In the genomic region with DNA sequence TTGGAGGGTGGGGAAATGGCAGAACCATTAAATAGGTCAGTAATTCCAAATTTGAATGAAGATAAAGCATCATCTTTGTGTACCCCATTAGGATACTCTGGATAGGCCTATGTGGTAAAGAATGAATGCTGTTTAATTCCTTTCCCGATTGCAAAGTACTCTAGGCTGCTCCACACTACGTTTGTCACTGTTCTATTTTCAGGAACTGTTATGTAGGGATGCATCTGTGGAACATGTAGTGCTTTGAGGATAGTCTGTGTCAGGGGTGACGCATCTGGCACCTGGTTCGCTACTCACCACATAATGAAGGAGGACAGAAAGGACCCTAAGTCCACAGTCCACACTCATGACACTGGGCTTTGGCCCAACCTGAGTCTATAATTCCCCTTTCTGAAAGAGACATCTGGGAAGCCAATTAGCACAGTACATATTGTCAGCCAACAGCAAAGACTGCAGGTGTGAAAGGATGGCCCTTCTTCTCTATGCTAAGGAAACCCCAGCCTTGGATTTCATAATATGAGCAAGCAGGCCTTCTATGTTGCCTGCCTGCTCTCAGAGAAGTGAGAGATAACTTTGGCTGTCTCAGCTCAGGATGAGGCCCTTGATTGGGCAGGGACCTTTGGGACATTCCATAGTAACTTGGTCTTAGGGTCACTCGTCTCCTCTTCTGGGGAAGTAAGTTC, we compare ENCODE assay signal across 26 mouse cellular contexts.
DNase-seq lines count a peak whose midpoint lies in the region; ATAC-seq and TF ChIP-seq lines count a peak whose summit lies in the region.
"Had no signal": no experiment of that assay in that cellular context is flagged by ENCODE, and none has a peak within 500 bp of the region (broad histone marks: within the 10 kb centered on the region; RNA-seq: fewer than 3 reads in every experiment).

No protein-coding gene starts in this region.

- 0 out of 2 replicates have a peak overlapping the region, but pooled peaks have one; percentile 11 for H3K27ac ChIP-seq in forebrain, embryonic 10.5 days
- no peak overlapping the region for H3K27ac ChIP-seq in forebrain, embryonic 16.5 days (ENCODE audit: low read length)
- no peak overlapping the region for H3K27ac ChIP-seq in limb, embryonic 14.5 days (replicated peaks; ENCODE audit: low read depth, low read length)
- no peak overlapping the region for H3K27ac ChIP-seq in limb, embryonic 10.5 days
- H3K27ac ChIP-seq: embryonic facial prominence, embryonic 13.5 days; embryonic facial prominence, embryonic 15.5 days; forebrain, embryonic 13.5 days; forebrain, embryonic 15.5 days had no signal

- no peak for DNase-seq in forebrain, embryonic 10.5 days (ENCODE audit: extremely low spot score, low spot score)
- peak; percentile 84 for DNase-seq in heart, adult 11 months
- DNase-seq in heart, postnatal 36 days: no peak
- no peak for DNase-seq in limb, embryonic 14.5 days (ENCODE audit: low spot score)
- no peak for DNase-seq in limb, embryonic 10.5 days (ENCODE audit: low spot score)
- DNase-seq in gastrocnemius, adult 8-10 months (ENCODE audit: low spot score in 2 of 2): no peak
- DNase-seq: adrenal gland, adult 2 months; adrenal gland, postnatal 10 days; adrenal gland, postnatal 25 days; B cell, adult 2 months; cerebellum, adult 11 months; cerebellum, adult 18-20 months; cerebellum, adult 8-10 months; cerebellum, adult 9-11 months; cerebellum, postnatal 14 days; cerebellum, postnatal 36 days; embryo, embryonic 11 days had no signal

- no peak overlapping the region for H3K4me3 ChIP-seq in forebrain, embryonic 10.5 days
- H3K4me3 ChIP-seq in forebrain, embryonic 16.5 days (replicated peaks; ENCODE audit: low read length): no peak overlapping the region
- H3K4me3 ChIP-seq in limb, embryonic 14.5 days (replicated peaks; ENCODE audit: low read length): no peak overlapping the region
- no peak overlapping the region for H3K4me3 ChIP-seq in limb, embryonic 10.5 days
- H3K4me3 ChIP-seq: embryonic facial prominence, embryonic 13.5 days; embryonic facial prominence, embryonic 15.5 days; erythroblast, embryonic 14.5 days; forebrain, embryonic 13.5 days; forebrain, embryonic 15.5 days had no signal

- H3K9me3 ChIP-seq in forebrain, embryonic 10.5 days: no peaks in the 10 kb centered on the region
- no peaks in the 10 kb centered on the region for H3K9me3 ChIP-seq in forebrain, embryonic 16.5 days (ENCODE audit: control insufficient read depth, low read length)
- H3K9me3 ChIP-seq in limb, embryonic 14.5 days (ENCODE audit: control insufficient read depth, low read length): no peaks in the 10 kb centered on the region
- no peaks in the 10 kb centered on the region for H3K9me3 ChIP-seq in limb, embryonic 10.5 days (replicated peaks)
- H3K9me3 ChIP-seq: embryonic facial prominence, embryonic 13.5 days; embryonic facial prominence, embryonic 15.5 days; forebrain, embryonic 13.5 days; forebrain, embryonic 15.5 days; G1E had no signal

- H3K4me1 ChIP-seq in forebrain, embryonic 10.5 days: peaks cover 14% of the 10 kb centered on the region
- H3K4me1 ChIP-seq in forebrain, embryonic 16.5 days (replicated peaks; ENCODE audit: control insufficient read depth, insufficient read depth, low read length): no peaks in the 10 kb centered on the region
- H3K4me1 ChIP-seq in limb, embryonic 14.5 days (ENCODE audit: control insufficient read depth, insufficient read depth, low read length): no peaks in the 10 kb centered on the region
- H3K4me1 ChIP-seq in limb, embryonic 10.5 days: no peaks in the 10 kb centered on the region
- H3K4me1 ChIP-seq: embryonic facial prominence, embryonic 13.5 days; embryonic facial prominence, embryonic 15.5 days; forebrain, embryonic 13.5 days; forebrain, embryonic 15.5 days had no signal

- H3K36me3 ChIP-seq in forebrain, embryonic 10.5 days (replicated peaks): no peaks in the 10 kb centered on the region
- H3K36me3 ChIP-seq in forebrain, embryonic 16.5 days (ENCODE audit: control insufficient read depth, insufficient read depth): no peaks in the 10 kb centered on the region
- H3K36me3 ChIP-seq in limb, embryonic 14.5 days (ENCODE audit: control insufficient read depth, insufficient read depth, low read length): no peaks in the 10 kb centered on the region
- H3K36me3 ChIP-seq in limb, embryonic 10.5 days: no peaks in the 10 kb centered on the region
- H3K36me3 ChIP-seq: embryonic facial prominence, embryonic 13.5 days; embryonic facial prominence, embryonic 15.5 days; forebrain, embryonic 15.5 days; G1E had no signal

- TF ChIP-seq POLR2A in limb, embryonic 14.5 days (IDR thresholded peaks at IDR 0.05; ENCODE audit: borderline replicate concordance, extremely low read depth, insufficient read depth, insufficient read length): no peak

- ATAC-seq in forebrain, embryonic 16.5 days: no peak
- peak; percentile 23; the same call in 1 of the 2 replicates for ATAC-seq in limb, embryonic 14.5 days (ENCODE audit: low FRiP score, low read depth)
- ATAC-seq: CD4-positive, CD25-positive, alpha-beta regulatory T cell, adult 4 months; forebrain, embryonic 13.5 days; forebrain, embryonic 15.5 days had no signal

- WGBS in forebrain, embryonic 10.5 days: 87% methylated on average over 5 of the region's 5 CpGs
- 90% methylated on average over 5 of the region's 5 CpGs for WGBS in forebrain, embryonic 16.5 days
- 87% methylated on average over 5 of the region's 5 CpGs for WGBS in limb, embryonic 14.5 days
- WGBS in limb, embryonic 10.5 days: 91% methylated on average over 5 of the region's 5 CpGs

- H3K4me2 ChIP-seq in forebrain, embryonic 16.5 days (ENCODE audit: low read length): no peak overlapping the region
- no peak overlapping the region for H3K4me2 ChIP-seq in limb, embryonic 14.5 days (replicated peaks; ENCODE audit: low read depth, low read length, severe bottlenecking)
- H3K4me2 ChIP-seq: embryonic facial prominence, embryonic 13.5 days; embryonic facial prominence, embryonic 15.5 days; forebrain, embryonic 13.5 days; forebrain, embryonic 15.5 days had no signal

- no peaks in the 10 kb centered on the region for H3K27me3 ChIP-seq in forebrain, embryonic 10.5 days (ENCODE audit: poor library complexity, severe bottlenecking)
- no peaks in the 10 kb centered on the region for H3K27me3 ChIP-seq in forebrain, embryonic 16.5 days (replicated peaks; ENCODE audit: control insufficient read depth, insufficient read depth, low read length)
- H3K27me3 ChIP-seq in limb, embryonic 14.5 days (ENCODE audit: control insufficient read depth, insufficient read depth, low read length): no peaks in the 10 kb centered on the region
- H3K27me3 ChIP-seq in limb, embryonic 10.5 days (ENCODE audit: low read depth, poor library complexity, severe bottlenecking): no peaks in the 10 kb centered on the region
- H3K27me3 ChIP-seq: CH12.LX; embryonic facial prominence, embryonic 13.5 days; embryonic facial prominence, embryonic 15.5 days; forebrain, embryonic 13.5 days; forebrain, embryonic 15.5 days had no signal

- intact Hi-C loops in heart, postnatal 36 days (cut with DNase I): no loop called here

- H3K9ac ChIP-seq in forebrain, embryonic 16.5 days (replicated peaks; ENCODE audit: low read depth, low read length): no peak overlapping the region
- H3K9ac ChIP-seq in limb, embryonic 14.5 days (ENCODE audit: low read depth, low read length, severe bottlenecking): no peak overlapping the region
- H3K9ac ChIP-seq: embryonic facial prominence, embryonic 13.5 days; embryonic facial prominence, embryonic 15.5 days; forebrain, embryonic 13.5 days; forebrain, embryonic 15.5 days had no signal
